Mouse (Mus musculus) layer of hippocampus, adult 6 months (tissue): Measurements from ENCODE around the gene Gm3752. TPM values are rescaled to one million over a fixed set of nuclear protein-coding genes. Genes with fewer than 3 reads are reported as not detected.

Experiments used
- long read RNA-seq, 2 experiments: library from polyadenylated mRNA; unstranded; transcript quantifications; one replicate each; pipeline ENCODE4 v2.0.0; 2019 to 2020
- polyA plus RNA-seq: library from polyadenylated mRNA; unstranded; fragments of <200 nt; fragmentation: Nextera tagmentation; gene quantifications from 2 replicates; pipeline ENCODE4 v1.2.3, GENCODE M21; 2021

Gm3752 gene
- 0.85 and 0.89 TPM in 2 replicates for polyA plus RNA-seq
- long read RNA-seq, experiment 1, partial matches to known transcripts, result 0 of 2 reads
- long read RNA-seq, experiment 1, other reads (novel, unspliced or antisense), result 2 of 2 reads
- long read RNA-seq, experiment 2, partial matches to known transcripts, result 0 of 16 reads
- long read RNA-seq, experiment 2, other reads (novel, unspliced or antisense), result 16 of 16 reads

GRCm38 (mm10) chr14:7483662-7484061 is at the start of gene Gm3752:
TSS of gene Gm3752 (minus strand) at chr14:7483762.

DNA sequence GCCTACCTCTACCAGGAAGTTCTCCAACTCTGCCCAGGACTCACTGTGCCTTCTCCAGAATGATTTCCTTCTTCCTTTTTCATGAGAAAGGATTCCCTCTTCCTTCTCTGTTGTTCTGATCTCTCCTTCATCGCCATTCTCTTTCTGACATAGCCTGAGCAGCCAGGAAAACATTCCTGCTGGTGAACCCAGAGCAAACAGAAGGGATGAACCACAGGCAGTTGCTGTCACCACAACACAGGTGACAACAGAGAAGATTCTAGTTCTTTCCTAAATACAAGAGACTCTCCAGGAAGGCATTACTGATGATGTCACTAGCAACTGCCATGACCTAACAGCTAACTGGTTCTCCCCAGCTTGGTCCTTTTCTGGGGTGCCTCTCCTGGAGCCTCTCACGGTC is 32.7 kb downstream of the Gm3752 start, which contains the start of gene Gm3755:
Gene Gm3755, minus strand, starts transcription at position 101 of the 400 bp plus-strand sequence.

Other genes with a start within 250 kb of the Gm3752 start
- not detected in 2 replicates for gene Gm3727, start 219.0 kb downstream of the Gm3752 start, polyA plus RNA-seq
- gene Gm3739, start 168.7 kb downstream of the Gm3752 start, polyA plus RNA-seq, result 0.74 and 0.95 TPM in 2 replicates
- gene Gm5797, start 151.4 kb downstream of the Gm3752 start, polyA plus RNA-seq, result not detected in 2 replicates
- not detected in 2 replicates for gene Gm8374, start 118.6 kb downstream of the Gm3752 start, polyA plus RNA-seq
- not detected in 2 replicates for gene Gm3755, start 32.8 kb downstream of the Gm3752 start, polyA plus RNA-seq
- gene Gm3558, start 84.8 kb upstream of the Gm3752 start, polyA plus RNA-seq, result 0.48 and 0.87 TPM in 2 replicates
- gene Gm10338, start 111.8 kb upstream of the Gm3752 start, polyA plus RNA-seq, result not detected in 2 replicates
- not detected in 2 replicates for gene Gm10128, start 160.2 kb upstream of the Gm3752 start, polyA plus RNA-seq